Mouse (Mus musculus) olfactory bulb, adult 2 months (tissue): ENCODE data around the gene Ccr2. TPM values are rescaled to one million over a fixed set of nuclear protein-coding genes. Genes with fewer than 3 reads are reported as not detected.

Source experiments
- H3K27ac ChIP-seq: fragments of 200-500 bp; 2 replicates; pipeline ENCODE4 v1.5.1; 2012; ENCODE audit warnings: low read depth, low read length; ENCODE audit not compliant: insufficient read depth
- H3K4me1 ChIP-seq: fragments of 200-500 bp; 2 replicates; pipeline ENCODE4 v1.6.1; 2012; ENCODE audit warnings: low read length; ENCODE audit not compliant: control insufficient read depth, insufficient read depth
- H3K4me3 ChIP-seq: fragments of 200-500 bp; 2 replicates; pipeline ENCODE4 v1.5.1; 2012; ENCODE audit warnings: mild to moderate bottlenecking, low read depth, low read length, moderate library complexity; ENCODE audit not compliant: insufficient read depth
- CTCF ChIP-seq: fragments of 200-500 bp; IDR thresholded peaks from 2 replicates; pipeline ENCODE4 v1.5.1; 2012; ENCODE audit warnings: low read depth, mild to moderate bottlenecking, low read length, moderate library complexity; ENCODE audit not compliant: insufficient read depth
- POLR2A ChIP-seq: fragments of 200-500 bp; IDR thresholded peaks from 2 replicates; pipeline ENCODE4 v1.6.1; 2012; ENCODE audit warnings: mild to moderate bottlenecking, low read depth, low read length, moderate library complexity; ENCODE audit not compliant: insufficient read depth
- WGBS: fragments of 180-500 bp; shearing (Covaris S2); methylation state at CpG from one replicate; pipeline ENCODE4 v1.1.7; 2018; 5-methylcytosine and 5-hydroxymethylcytosine counted together
- polyA plus RNA-seq: library from polyadenylated mRNA; stranded (reverse); fragments of >200 nt; gene quantifications from 2 replicates; pipeline ENCODE4 v1.2.4, GENCODE M21; 2012; ENCODE audit warnings: low replicate concordance; ENCODE audit not compliant: missing spikeins, insufficient read depth, insufficient read length

Ccr2 gene
- polyA plus RNA-seq, 1 experiment: not detected

DNA sequence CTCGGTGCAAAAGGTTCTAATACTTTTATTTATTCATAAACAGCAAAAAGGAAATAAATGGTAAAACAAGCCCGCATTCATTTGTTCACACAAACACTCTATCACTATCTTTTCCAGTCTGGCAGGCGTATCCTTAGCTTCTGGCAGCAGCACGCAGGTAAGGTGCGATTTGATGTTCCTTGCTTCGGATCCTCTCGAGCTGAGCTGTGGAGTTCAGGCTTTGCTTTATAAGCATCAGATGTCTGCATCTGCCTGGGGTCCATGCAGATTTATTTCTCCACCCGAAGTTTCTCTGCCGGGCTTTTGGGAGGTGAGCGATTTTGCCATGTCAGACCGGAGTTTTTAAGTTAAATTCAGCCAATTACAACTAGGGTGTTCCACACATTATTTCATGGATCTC lies 35.9 kb downstream of the Ccr2 start:
- Histone ChIP-seq H3K27ac (no peak overlapping the region), H3K4me3 (no peak overlapping the region), H3K4me1 (no peaks in the 10 kb centered on the region)
- 78% methylated on average over 11 of the region's 11 CpGs for WGBS
- no peak for TF ChIP-seq POLR2A
- no peak for TF ChIP-seq CTCF

- Histone ChIP-seq H3K4me1 (no peaks in the 10 kb centered on the region), H3K4me3 (no peak overlapping the region), H3K27ac (no peak overlapping the region)
- TF ChIP-seq CTCF: no peak
- TF ChIP-seq POLR2A: no peak
- 61% methylated on average over 4 of the region's 4 CpGs for WGBS
Measured at GRCm38 (mm10) chr9:124138055-124138775, 36.5 kb downstream of the Ccr2 start.

GRCm38 (mm10) chr9:124143678-124144077 lies 41.9 kb downstream of the Ccr2 start:
- Histone ChIP-seq H3K4me1 (no peaks in the 10 kb centered on the region), H3K27ac (no peak overlapping the region), H3K4me3 (no peak overlapping the region)
- 89% methylated on average over 1 of the region's 1 CpGs for WGBS
- TF ChIP-seq CTCF (no peak), POLR2A (no peak)

GRCm38 (mm10) chr9:124146307-124146706 lies 44.6 kb downstream of the Ccr2 start:
- no peaks in the 10 kb centered on the region for H3K4me1 ChIP-seq
- no peak overlapping the region for H3K27ac ChIP-seq
- TF ChIP-seq POLR2A (no peak), CTCF (no peak)
- no peak overlapping the region for H3K4me3 ChIP-seq

Other genes with a start within 250 kb of the Ccr2 start
- gene Xcr1, start 239.9 kb upstream of the Ccr2 start, polyA plus RNA-seq: not detected in 2 replicates
- gene Ccr1, start 133.3 kb upstream of the Ccr2 start, polyA plus RNA-seq: not detected in 2 replicates
- not detected in 2 replicates for gene Ccr1l1, start 123.5 kb upstream of the Ccr2 start, polyA plus RNA-seq
- not detected in 2 replicates for gene Ccr3, start 80.0 kb upstream of the Ccr2 start, polyA plus RNA-seq
- not detected in 2 replicates for gene Ccr5, start 19.6 kb downstream of the Ccr2 start, polyA plus RNA-seq
- gene 2010315B03Rik, start 210.7 kb downstream of the Ccr2 start, polyA plus RNA-seq: not detected in 2 replicates